Mouse (Mus musculus): ENCODE results near the gene Rnf26.

Rnf26 gene

GRCm38 (mm10) chr9:44073115-44073514, 40.2 kb downstream of the Rnf26 start:
- no peak for DNase-seq

- DNase-seq, result no peak
These were observed 40.8 kb downstream of the Rnf26 start for GRCm38 (mm10) chr9:44072599-44072915.

GRCm38 (mm10) chr9:44071914-44072598, 41.3 kb downstream of the Rnf26 start:
- no peak for DNase-seq

GRCm38 (mm10) chr9:44070844-44071231, 42.5 kb downstream of the Rnf26 start:
- DNase-seq, result no peak

- no peak for DNase-seq
These were observed 43.0 kb downstream of the Rnf26 start for GRCm38 (mm10) chr9:44070113-44070843.

GRCm38 (mm10) chr9:44069252-44069651, 44.1 kb downstream of the Rnf26 start:
- no peak for DNase-seq

GRCm38 (mm10) chr9:44067960-44068330, 45.4 kb downstream of the Rnf26 start:
- no peak for DNase-seq

GRCm38 (mm10) chr9:44067241-44067959, 45.9 kb downstream of the Rnf26 start:
- no peak for DNase-seq

- peak; percentile 100 for DNase-seq
These were observed 46.5 kb downstream of the Rnf26 start, which contains the start of gene Usp2 for GRCm38 (mm10) chr9:44066785-44067225. Gene Usp2, plus strand, starts transcription at chr9:44067021.

GRCm38 (mm10) chr9:44065177-44065576, 48.1 kb downstream of the Rnf26 start:
- DNase-seq, result no peak

- no peak for DNase-seq
These were observed 54.7 kb downstream of the Rnf26 start for GRCm38 (mm10) chr9:44058606-44059005.

GRCm38 (mm10) chr9:44053936-44054335, 59.4 kb downstream of the Rnf26 start:
- no peak for DNase-seq

GRCm38 (mm10) chr9:44052855-44053254, 60.5 kb downstream of the Rnf26 start:
- no peak for DNase-seq

- no peak for DNase-seq
These were observed 63.7 kb downstream of the Rnf26 start for GRCm38 (mm10) chr9:44049381-44050165.

GRCm38 (mm10) chr9:44048541-44049380, 64.6 kb downstream of the Rnf26 start:
- DNase-seq, result no peak

GRCm38 (mm10) chr9:44047571-44048490, 65.5 kb downstream of the Rnf26 start:
- no peak for DNase-seq

GRCm38 (mm10) chr9:44047071-44047470, 66.2 kb downstream of the Rnf26 start:
- no peak for DNase-seq

- no peak for DNase-seq
These were observed 66.9 kb downstream of the Rnf26 start for GRCm38 (mm10) chr9:44046426-44046825.

GRCm38 (mm10) chr9:44045884-44046272, 67.4 kb downstream of the Rnf26 start:
- DNase-seq, result no peak
